Mouse (Mus musculus): Measurements from ENCODE around the gene Olfr235.
"Not testable (repeated sequence)": the region's sequence is repeated elsewhere in the genome, so short reads cannot be mapped to it uniquely, and the experiment has no call there.

The Olfr235 gene

GRCm38 (mm10) chr19:12260732-12261131 is at the start of gene Olfr235:
Gene Olfr235 (plus strand): TSS chr19:12261032.
- DNase-seq = no peak

GRCm38 (mm10) chr19:12232496-12232895 is 28.3 kb upstream of the Olfr235 start, which contains the start of gene Olfr1432:
Gene Olfr1432 (minus strand): TSS chr19:12232596.
- DNase-seq = not testable (repeated sequence)

DNA sequence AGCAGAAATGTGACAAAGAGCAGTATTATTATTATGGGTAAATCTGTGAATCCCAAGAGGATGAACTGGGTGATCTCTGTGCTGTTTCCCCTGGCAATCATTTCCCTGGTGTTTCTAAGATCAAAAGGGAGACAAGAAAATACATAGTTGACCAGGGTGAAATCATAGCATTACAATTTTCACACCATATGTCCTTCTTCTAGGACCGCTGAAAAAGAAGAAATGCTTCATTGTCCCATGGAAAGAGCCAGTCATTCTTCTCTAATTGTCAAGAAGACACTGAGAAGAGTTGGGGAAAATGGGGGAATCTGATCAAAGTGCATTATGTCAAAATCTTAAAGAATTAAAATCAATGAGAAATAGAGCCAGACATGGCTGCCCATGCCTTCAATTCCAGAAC is 19.3 kb upstream of the Olfr235 start, which contains the start of gene Olfr262:
Gene Olfr262 (minus strand): TSS at position 101 of the 400 bp plus-strand sequence.
- DNase-seq = no peak

DNA sequence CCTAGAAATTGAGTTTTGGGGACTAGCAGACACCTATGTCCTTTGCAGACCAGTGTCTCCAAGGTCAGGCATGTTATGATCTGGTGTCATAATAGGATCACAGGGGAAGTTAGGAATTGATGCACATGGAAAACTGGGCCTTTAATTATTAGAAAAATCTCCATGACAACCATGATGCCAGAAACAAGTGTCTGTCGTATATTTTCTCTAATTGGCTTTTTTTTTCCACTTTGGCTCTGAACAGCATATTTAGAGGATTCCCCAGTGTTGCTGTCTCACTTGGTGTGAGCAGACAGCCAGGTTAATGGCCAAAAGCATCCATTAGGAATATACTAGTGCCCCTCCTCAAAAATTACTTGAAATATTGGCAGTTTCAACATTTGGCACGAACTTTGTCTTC is 18.7 kb downstream of the Olfr235 start, which contains the start of gene Olfr1434:
Gene Olfr1434 (plus strand): TSS at position 301 of the 400 bp plus-strand sequence.
- DNase-seq = no peak

- no peak for DNase-seq
Observed at GRCm38 (mm10) chr19:12292979-12293378, 32.1 kb downstream of the Olfr235 start.

- DNase-seq = not testable (repeated sequence)
Observed at GRCm38 (mm10) chr19:12299030-12299429, 38.2 kb downstream of the Olfr235 start, which contains the start of gene Olfr1436. Gene Olfr1436 (minus strand): TSS chr19:12299130.
